Mouse (Mus musculus) heart, postnatal 0 days (tissue): Measurements from ENCODE around the gene Myh13. TPM values are rescaled to one million over a fixed set of nuclear protein-coding genes. Genes with fewer than 3 reads are reported as not detected.
A peak's percentile ranks its signal among the peaks of the same experiment; 100 is the strongest.

Source experiments
- ATAC-seq: fragments of 200-750 bp; cut with Nextera tagmentation; 2 replicates; pipeline ENCODE4 v1.8.0; 2017; ENCODE audit warnings: low read depth, moderate number of reproducible peaks, moderate library complexity; ENCODE audit not compliant: insufficient read depth
- DNase-seq: peaks from one replicate; pipeline ENCODE4 v3.0.0-alpha.2; 2016; ENCODE audit warnings: low spot score
- H3K27ac ChIP-seq: fragments of 300-500 bp; sonication (generic); 2 replicates; pipeline ENCODE4 v1.5.1; 2014; ENCODE audit warnings: low read depth, mild to moderate bottlenecking
- H3K27me3 ChIP-seq: fragments of 300-500 bp; sonication (generic); 2 replicates; pipeline ENCODE4 v1.6.1; 2014; ENCODE audit warnings: low read length, mixed read lengths; ENCODE audit not compliant: control insufficient read depth, insufficient read depth
- H3K36me3 ChIP-seq: fragments of 300-500 bp; sonication (generic); replicated peaks from 2 replicates; pipeline ENCODE4 v1.6.1; 2014; ENCODE audit warnings: low read length, mixed read lengths; ENCODE audit not compliant: control insufficient read depth, insufficient read depth
- H3K4me1 ChIP-seq: fragments of 300-500 bp; sonication (generic); 2 replicates; pipeline ENCODE4 v1.6.1; 2014; ENCODE audit warnings: antibody characterized with exemption; ENCODE audit not compliant: control insufficient read depth, insufficient read depth
- H3K4me2 ChIP-seq: fragments of 300-500 bp; sonication (generic); 2 replicates; pipeline ENCODE4 v1.6.1; 2014; ENCODE audit warnings: low read depth, mild to moderate bottlenecking, low read length, moderate library complexity
- H3K4me3 ChIP-seq: fragments of 300-500 bp; sonication (generic); 2 replicates; pipeline ENCODE4 v1.5.1; 2014; ENCODE audit warnings: low read depth, low read length
- H3K9ac ChIP-seq: fragments of 300-500 bp; sonication (generic); replicated peaks from 2 replicates; pipeline ENCODE4 v1.6.1; 2014; ENCODE audit warnings: low read depth, low read length, mixed read lengths
- H3K9me3 ChIP-seq: fragments of 300-500 bp; sonication (generic); replicated peaks from 2 replicates; pipeline ENCODE4 v1.6.1; 2016; ENCODE audit warnings: low read length; ENCODE audit not compliant: control insufficient read depth
- CTCF ChIP-seq: IDR thresholded peaks from 2 replicates; pipeline ENCODE4 v1.5.1; 2016; ENCODE audit warnings: antibody characterized with exemption, control low read depth, low read depth
- EP300 ChIP-seq: IDR thresholded peaks from 2 replicates; pipeline ENCODE4 v1.6.1; 2016; ENCODE audit warnings: antibody characterized with exemption, low read depth
- WGBS: fragments of 180-500 bp; shearing (Covaris S2); extraction: QIAGEN DNeasy Blood & Tissue Kit; methylation state at CpG from one replicate; pipeline ENCODE4 v1.1.7; 2014; 5-methylcytosine and 5-hydroxymethylcytosine counted together
- polyA plus RNA-seq: library from polyadenylated mRNA; unstranded; fragments of >200 nt; fragmentation: Nextera tagmentation; extraction: Ambion mirVana; gene quantifications from 2 replicates; pipeline ENCODE4 v1.2.1, GENCODE M21; 2015
- total RNA-seq: library from RNA; depleted of rRNA; stranded (reverse); fragments of >200 nt; gene quantifications from 2 replicates; pipeline ENCODE4 v1.2.3, GENCODE M21; 2014; ENCODE audit warnings: low replicate concordance; rRNA removed

The Myh13 gene
- not detected in 2 replicates for total RNA-seq
- 0.15 and 0.27 TPM in 2 replicates for polyA plus RNA-seq

- no peak for TF ChIP-seq EP300
- TF ChIP-seq CTCF, result no peak
- no peak within 1 kb of the TSS for H3K9ac ChIP-seq
- ATAC-seq (no peak), DNase-seq (no peak)
- no peaks in the 10 kb centered on the region for H3K36me3 ChIP-seq
- H3K4me1 ChIP-seq, result no peaks in the 10 kb centered on the region
- H3K27me3 ChIP-seq, result no peaks in the 10 kb centered on the region
- no peak within 1 kb of the TSS for H3K4me2 ChIP-seq
- no peak within 1 kb of the TSS for H3K4me3 ChIP-seq
- WGBS, result 86% methylated on average over 7 of the region's 7 CpGs
- no peaks in the 10 kb centered on the region for H3K9me3 ChIP-seq
- no peak within 1 kb of the TSS for H3K27ac ChIP-seq
Observed at GRCm38 (mm10) chr11:67321358-67321757, at the start of gene Myh13. Myh13 (plus strand) TSS chr11:67321658.

GRCm38 (mm10) chr11:67276601-67277174 lies 44.8 kb upstream of the Myh13 start, which contains the start of gene Myh8:
Myh8 (plus strand) TSS chr11:67277124.
- H3K4me2 ChIP-seq, result peak within 1 kb of the TSS; percentile 15; the same call in 1 of the 2 replicates
- no peaks in the 10 kb centered on the region for H3K36me3 ChIP-seq
- no peak within 1 kb of the TSS for H3K4me3 ChIP-seq
- DNase-seq (peak; percentile 25), ATAC-seq (0 out of 2 replicates have a peak, but pooled peaks have one; percentile 33)
- H3K4me1 ChIP-seq, result peaks cover 5% of the 10 kb centered on the region; the same call in 1 of the 2 replicates
- no peak for TF ChIP-seq EP300
- TF ChIP-seq CTCF, result no peak
- peak within 1 kb of the TSS; percentile 17; the same call in 1 of the 2 replicates for H3K27ac ChIP-seq
- H3K9me3 ChIP-seq, result no peaks in the 10 kb centered on the region
- H3K27me3 ChIP-seq, result no peaks in the 10 kb centered on the region
- WGBS, result 44% methylated on average over 10 of the region's 10 CpGs
- H3K9ac ChIP-seq, result no peak within 1 kb of the TSS

- TF ChIP-seq CTCF (no peak), EP300 (no peak)
- Histone ChIP-seq H3K27me3 (no peaks in the 10 kb centered on the region), H3K27ac (no peak overlapping the region), H3K4me1 (no peaks in the 10 kb centered on the region), H3K36me3 (no peaks in the 10 kb centered on the region), H3K4me2 (no peak overlapping the region), H3K9ac (no peak overlapping the region), H3K4me3 (no peak overlapping the region), H3K9me3 (peaks cover 15% of the 10 kb centered on the region)
- WGBS, result 63% methylated on average over 1 of the region's 1 CpGs
- DNase-seq (no peak), ATAC-seq (no peak)
Observed at GRCm38 (mm10) chr11:67293440-67293839, 28.0 kb upstream of the Myh13 start.

GRCm38 (mm10) chr11:67313733-67314452 lies 7.6 kb upstream of the Myh13 start:
- Histone ChIP-seq H3K4me1 (no peaks in the 10 kb centered on the region), H3K4me3 (no peak overlapping the region), H3K36me3 (no peaks in the 10 kb centered on the region), H3K4me2 (no peak overlapping the region), H3K9me3 (no peaks in the 10 kb centered on the region), H3K27ac (no peak overlapping the region), H3K27me3 (no peaks in the 10 kb centered on the region), H3K9ac (no peak overlapping the region)
- WGBS, result 45% methylated on average over 15 of the region's 15 CpGs
- TF ChIP-seq EP300, result no peak
- no peak for TF ChIP-seq CTCF
- ATAC-seq (no peak), DNase-seq (no peak)

- no peak for TF ChIP-seq EP300
- no peak for TF ChIP-seq CTCF
- H3K9me3 ChIP-seq, result no peaks in the 10 kb centered on the region
- H3K36me3 ChIP-seq, result no peaks in the 10 kb centered on the region
- H3K4me2 ChIP-seq, result no peak overlapping the region
- WGBS, result 73% methylated on average over 2 of the region's 2 CpGs
- no peak overlapping the region for H3K9ac ChIP-seq
- H3K4me3 ChIP-seq, result no peak overlapping the region
- DNase-seq (no peak), ATAC-seq (no peak)
- no peak overlapping the region for H3K27ac ChIP-seq
- no peaks in the 10 kb centered on the region for H3K4me1 ChIP-seq
- no peaks in the 10 kb centered on the region for H3K27me3 ChIP-seq
Observed at GRCm38 (mm10) chr11:67326536-67326935, 5.1 kb downstream of the Myh13 start.
